Mouse (Mus musculus) cerebellum, adult 2 months (tissue): Measurements from ENCODE around the gene Cd9. TPM values are rescaled to one million over a fixed set of nuclear protein-coding genes. Genes with fewer than 3 reads are reported as not detected.

Experiments used
- DNase-seq, 2 experiments: peaks; one replicate each; pipeline ENCODE4 v3.0.0; 2021
- H3K27ac ChIP-seq: fragments of 200-500 bp; 2 replicates; pipeline ENCODE4 v1.5.1; 2012; ENCODE audit warnings: low read length, control low read depth, inconsistent platforms; ENCODE audit not compliant: insufficient read depth
- H3K27me3 ChIP-seq: fragments of 200-500 bp; 2 replicates; pipeline ENCODE4 v1.6.1; 2012; ENCODE audit warnings: inconsistent platforms, mild to moderate bottlenecking, low read length, moderate library complexity; ENCODE audit not compliant: control insufficient read depth, insufficient read depth
- H3K4me1 ChIP-seq: fragments of 200-500 bp; 2 replicates; pipeline ENCODE4 v1.6.1; 2011; ENCODE audit warnings: low read length; ENCODE audit not compliant: control insufficient read depth, insufficient read depth
- H3K4me3 ChIP-seq: fragments of 200-500 bp; replicated peaks from 2 replicates; pipeline ENCODE3; 2011; ENCODE audit warnings: mild to moderate bottlenecking, low read depth, low read length, control low read depth; ENCODE audit not compliant: insufficient read depth
- CTCF ChIP-seq: fragments of 200-500 bp; IDR thresholded peaks from 2 replicates; pipeline ENCODE4 v1.5.1; 2011; ENCODE audit warnings: low read depth, mild to moderate bottlenecking, control low read depth, low read length, moderate library complexity, borderline replicate concordance; ENCODE audit not compliant: insufficient read depth
- POLR2A ChIP-seq: fragments of 200-500 bp; IDR thresholded peaks from 2 replicates; pipeline ENCODE4 v1.6.1; 2011; ENCODE audit warnings: low read length, control low read depth, borderline replicate concordance; ENCODE audit not compliant: insufficient read depth
- WGBS: fragments of 180-500 bp; shearing (Covaris S2); methylation state at CpG from one replicate; pipeline ENCODE4 v1.1.7; 2018; 5-methylcytosine and 5-hydroxymethylcytosine counted together
- polyA plus RNA-seq: library from polyadenylated mRNA; depleted of rRNA; stranded (reverse); fragments of >200 nt; gene quantifications from 2 replicates; pipeline ENCODE4 v1.2.3, GENCODE M21; 2012

Cd9 gene
- polyA plus RNA-seq, 1 experiment, result 96.9 TPM

DNA sequence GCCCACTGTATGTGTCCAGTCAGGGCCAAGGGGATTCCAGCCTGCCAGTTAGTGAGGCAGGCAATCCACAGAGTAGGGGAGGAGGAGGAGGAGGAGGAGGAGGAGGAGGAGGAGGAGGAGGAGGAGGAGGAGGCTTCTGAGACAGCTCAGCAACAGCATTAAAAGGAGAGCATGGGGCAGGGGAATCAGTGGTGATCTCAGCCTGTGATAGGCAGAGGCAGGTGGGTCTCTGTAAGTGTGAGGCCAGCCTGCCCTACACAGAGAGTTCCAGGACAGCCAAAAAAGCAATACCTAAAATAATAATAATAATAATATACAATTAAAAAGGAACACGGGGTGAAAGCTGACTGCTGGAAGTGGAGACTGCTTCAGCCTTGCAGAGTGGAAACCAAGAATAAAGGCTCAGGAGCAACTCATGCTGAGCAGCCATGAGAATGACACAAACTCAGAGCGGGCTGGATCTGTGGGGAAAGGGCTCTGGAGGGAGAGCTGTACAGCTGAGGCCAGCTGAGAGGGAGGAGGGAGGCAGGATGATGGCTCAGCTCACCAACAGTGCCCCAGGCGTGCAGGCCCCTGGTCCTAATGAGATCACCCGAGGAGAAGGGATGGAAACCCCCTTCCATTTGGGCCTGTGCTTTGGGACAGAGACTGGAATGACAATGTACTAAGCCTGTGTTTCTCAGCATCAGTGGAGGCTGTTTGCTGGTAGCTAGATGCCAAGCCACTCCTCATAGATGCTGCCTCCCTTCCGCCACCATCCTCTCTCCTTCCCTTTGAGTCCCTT is 59.7 kb downstream of the Cd9 start:
- no peaks in the 10 kb centered on the region; the same call in 1 of the 2 replicates for H3K27me3 ChIP-seq
- no peak for TF ChIP-seq POLR2A
- TF ChIP-seq CTCF, result no peak
- H3K27ac ChIP-seq, result no peak overlapping the region
- no peaks in the 10 kb centered on the region; the same call in 1 of the 2 replicates for H3K4me1 ChIP-seq
- no peak overlapping the region for H3K4me3 ChIP-seq
- 62% methylated on average over 5 of the region's 5 CpGs for WGBS
- DNase-seq, result no peak

DNA sequence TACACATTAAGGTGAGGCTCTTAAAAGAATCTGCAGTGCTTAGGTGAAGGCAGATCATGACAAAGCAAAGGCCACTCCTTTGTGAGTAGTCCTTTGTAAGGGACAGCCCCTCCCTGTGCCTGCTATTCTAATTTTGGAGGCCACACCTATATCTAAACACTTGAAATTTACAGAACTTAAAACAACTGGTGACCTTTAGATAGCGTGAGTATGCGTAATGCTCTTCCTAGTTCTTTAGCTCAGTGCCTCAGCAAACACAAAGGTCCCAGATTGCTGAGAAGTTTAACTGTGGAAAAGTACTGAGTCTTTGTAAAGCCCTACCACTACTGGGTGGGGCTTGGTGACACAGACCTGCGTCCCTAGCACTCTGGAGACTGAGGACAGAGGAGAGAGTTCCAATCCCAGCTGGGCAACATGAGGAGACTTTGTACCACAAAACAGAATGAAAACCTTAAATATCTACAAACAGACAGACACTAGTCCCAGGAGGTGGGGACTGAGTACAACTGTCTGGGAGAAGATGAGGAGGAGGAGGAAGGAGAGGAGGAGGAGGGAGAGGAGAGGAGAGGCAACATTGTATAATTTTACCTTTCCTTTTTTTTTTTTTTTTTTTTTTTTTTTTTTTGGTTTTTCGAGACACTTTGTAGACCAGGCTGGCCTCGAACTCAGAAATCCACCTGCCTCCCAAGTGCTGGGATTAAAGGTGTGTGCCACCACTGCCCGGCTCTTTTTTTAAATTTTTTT is 60.7 kb downstream of the Cd9 start:
- WGBS, result 89% methylated on average over 6 of the region's 6 CpGs
- Histone ChIP-seq H3K4me3 (no peak overlapping the region), H3K27me3 (no peaks in the 10 kb centered on the region; the same call in 1 of the 2 replicates), H3K4me1 (no peaks in the 10 kb centered on the region; the same call in 1 of the 2 replicates), H3K27ac (no peak overlapping the region)
- DNase-seq, result no peak
- TF ChIP-seq POLR2A, result no peak
- TF ChIP-seq CTCF, result no peak

DNA sequence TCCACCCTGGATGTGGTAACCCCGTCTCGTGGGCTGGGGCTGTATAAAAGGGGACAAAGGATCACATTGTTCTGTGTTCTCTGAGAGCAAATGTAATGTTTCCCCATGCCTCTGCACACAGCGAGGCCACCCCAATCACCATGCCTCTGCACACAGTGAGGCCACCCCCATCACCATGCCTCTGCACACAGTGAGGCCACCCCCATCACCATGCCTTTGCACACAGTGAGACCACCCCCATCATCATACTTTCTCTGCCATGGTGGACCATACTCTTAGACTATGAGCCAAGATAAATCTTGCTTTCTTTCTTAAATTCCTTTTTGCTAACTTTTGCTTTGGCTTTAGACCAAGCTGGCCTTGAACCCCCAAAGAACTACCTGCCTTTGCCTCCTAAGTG is 61.3 kb downstream of the Cd9 start:
- H3K27me3 ChIP-seq, result no peaks in the 10 kb centered on the region; the same call in 1 of the 2 replicates

DNA sequence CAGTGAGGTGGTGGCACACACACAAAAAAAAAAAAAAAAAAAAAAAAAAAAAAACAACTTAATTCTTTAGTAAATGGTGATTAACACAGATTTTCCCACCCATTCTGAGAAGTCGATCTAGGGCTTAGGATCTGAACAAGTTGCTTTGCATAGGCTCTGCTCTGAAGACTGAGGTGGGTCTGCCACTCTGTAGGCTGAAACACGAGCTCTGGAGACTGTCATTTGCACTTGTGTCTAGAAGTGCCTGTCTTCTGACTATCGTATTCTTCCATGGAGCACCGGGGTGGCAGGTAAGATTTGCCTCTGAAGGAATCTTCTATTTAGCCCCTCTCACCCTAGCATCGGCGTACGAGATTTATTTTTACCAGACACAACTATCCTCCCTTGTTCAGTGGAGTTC is 62.1 kb downstream of the Cd9 start:
- Histone ChIP-seq H3K27me3 (no peaks in the 10 kb centered on the region; the same call in 1 of the 2 replicates), H3K4me1 (no peaks in the 10 kb centered on the region; the same call in 1 of the 2 replicates), H3K27ac (no peak overlapping the region), H3K4me3 (no peak overlapping the region)
- TF ChIP-seq CTCF (no peak), POLR2A (no peak)
- WGBS, result 96% methylated on average over 7 of the region's 7 CpGs
- DNase-seq, result no peak

More for the DNA sequence above, 61.3 kb downstream of the Cd9 start:
- H3K27ac ChIP-seq, result no peak overlapping the region
- no peak for DNase-seq
- WGBS, result 58% methylated on average over 3 of the region's 3 CpGs
- H3K4me3 ChIP-seq, result no peak overlapping the region
- no peaks in the 10 kb centered on the region; the same call in 1 of the 2 replicates for H3K4me1 ChIP-seq
- TF ChIP-seq POLR2A (no peak), CTCF (no peak)

DNA sequence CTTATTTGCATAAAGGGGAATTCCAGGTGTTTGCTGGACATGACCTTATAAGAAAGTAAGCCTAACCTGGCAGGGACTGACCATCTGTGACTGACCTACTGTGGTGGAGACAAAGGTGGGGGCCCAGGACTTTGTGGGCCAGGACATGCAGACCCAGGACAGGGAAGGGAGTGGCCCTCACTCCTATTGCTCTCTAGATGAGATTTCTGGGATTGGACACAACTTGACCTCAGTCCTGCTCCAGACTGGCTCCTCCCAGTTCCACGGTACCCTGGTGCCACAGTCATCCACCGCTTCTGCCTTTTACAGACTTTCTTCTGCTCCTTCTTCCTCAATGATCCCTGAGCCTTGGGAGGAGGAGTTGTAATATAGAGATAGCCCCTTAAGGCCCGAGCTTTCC is 63.6 kb downstream of the Cd9 start:
- no peak overlapping the region for H3K27ac ChIP-seq
- no peak for TF ChIP-seq CTCF
- TF ChIP-seq POLR2A, result no peak
- WGBS, result 86% methylated on average over 3 of the region's 3 CpGs
- H3K4me1 ChIP-seq, result no peaks in the 10 kb centered on the region; the same call in 1 of the 2 replicates
- H3K4me3 ChIP-seq, result no peak overlapping the region
- DNase-seq, result no peak
- no peaks in the 10 kb centered on the region; the same call in 1 of the 2 replicates for H3K27me3 ChIP-seq

DNA sequence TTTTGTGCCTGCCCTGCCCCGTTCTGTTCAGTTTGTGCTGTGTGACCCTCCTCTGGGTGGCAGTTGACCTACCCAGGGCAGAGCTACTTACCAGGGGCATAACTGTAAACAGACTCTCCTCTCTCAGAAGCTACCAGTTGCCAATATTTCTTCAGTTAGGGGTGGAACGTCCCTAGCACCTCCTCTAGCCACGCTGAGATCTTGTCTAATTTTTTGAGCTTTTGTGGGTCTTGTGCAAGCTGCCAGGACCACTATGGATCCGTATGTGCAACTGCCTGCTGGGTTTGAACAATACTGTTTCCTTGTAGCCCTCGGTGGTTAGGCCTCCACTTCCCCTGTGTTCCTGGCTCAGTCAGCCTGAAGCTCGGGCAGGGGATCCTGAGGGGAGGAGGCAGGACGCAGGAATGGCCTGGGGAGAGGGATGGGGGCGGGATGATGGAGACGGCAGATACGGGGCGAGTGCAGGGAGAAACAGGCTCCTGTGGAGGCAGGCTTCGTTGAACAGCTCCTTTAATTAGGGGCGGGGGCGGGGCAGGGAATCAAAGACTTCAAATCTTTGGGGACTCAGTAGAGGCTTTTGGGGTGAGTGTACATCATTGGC is 64.1 kb downstream of the Cd9 start:
- TF ChIP-seq POLR2A (no peak), CTCF (no peak)

DNA sequence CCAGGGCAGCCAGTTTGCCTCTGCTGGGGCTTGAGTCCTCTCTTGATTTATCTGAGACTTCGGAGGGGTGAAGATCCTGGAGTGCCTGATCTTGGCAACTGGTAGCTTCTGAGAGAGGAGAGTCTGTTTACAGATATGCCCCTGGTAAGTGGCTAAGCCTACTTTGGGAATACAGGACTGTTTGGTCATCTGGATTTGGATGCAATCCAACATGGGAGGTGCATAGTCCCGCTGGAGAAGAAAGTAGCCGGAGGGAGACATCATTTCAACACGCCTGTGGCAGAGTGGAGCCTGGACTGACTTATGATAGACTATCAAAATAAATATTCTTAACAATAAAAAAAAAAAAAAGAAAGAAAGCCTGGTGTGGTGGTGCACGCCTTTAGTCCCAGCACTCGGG is 64.8 kb downstream of the Cd9 start:
- no peak overlapping the region for H3K4me3 ChIP-seq
- no peak for TF ChIP-seq POLR2A
- no peak for TF ChIP-seq CTCF
- WGBS, result 75% methylated on average over 6 of the region's 6 CpGs
- no peak for DNase-seq
- no peak overlapping the region for H3K27ac ChIP-seq
- no peaks in the 10 kb centered on the region; the same call in 1 of the 2 replicates for H3K27me3 ChIP-seq
- H3K4me1 ChIP-seq, result no peaks in the 10 kb centered on the region

More for the DNA sequence above, 64.1 kb downstream of the Cd9 start:
- WGBS, result 24% methylated on average over 14 of the region's 14 CpGs
- Histone ChIP-seq H3K4me3 (no peak overlapping the region), H3K27me3 (no peaks in the 10 kb centered on the region), H3K27ac (no peak overlapping the region), H3K4me1 (no peaks in the 10 kb centered on the region; the same call in 1 of the 2 replicates)
- no peak for DNase-seq
